Mouse (Mus musculus): ENCODE results near the gene Med18. TPM values are rescaled to one million over a fixed set of nuclear protein-coding genes. Genes with fewer than 3 reads are reported as not detected.
A peak's percentile ranks its signal among the peaks of the same experiment; 100 is the strongest.

Med18 gene
- 19.2 and 22.3 TPM in 2 replicates for polyA plus RNA-seq (2014; fragmentation: Nextera tagmentation; extraction: Ambion mirVana)

- Histone ChIP-seq H3K4me1 (ENCODE audit: control insufficient read depth, insufficient read depth, low read length) (peaks cover 8% of the 10 kb centered on the region), H3K9me3 (ENCODE audit: control insufficient read depth, low read length) (no peaks in the 10 kb centered on the region), H3K36me3 (ENCODE audit: control insufficient read depth, insufficient read depth, low read length) (peaks cover 15% of the 10 kb centered on the region), H3K27me3 (ENCODE audit: control insufficient read depth, insufficient read depth, low read length) (no peaks in the 10 kb centered on the region), H3K9ac (ENCODE audit: low read length) (peak within 1 kb of the TSS; percentile 88), H3K27ac (ENCODE audit: low read depth, low read length) (peak within 1 kb of the TSS; percentile 22; the same call in 1 of the 2 replicates), H3K4me3 (ENCODE audit: low read depth, low read length) (peak within 1 kb of the TSS; percentile 88), H3K4me2 (peak within 1 kb of the TSS; percentile 84)
- under 1% methylated on average over 44 of the region's 44 CpGs for WGBS
- ATAC-seq (ENCODE audit: low FRiP score) (peak; percentile 95), DNase-seq (ENCODE audit: low spot score, missing footprints) (peak; percentile 98)
Observed at GRCm38 (mm10) chr4:132463430-132464254, at the start of gene Med18. TSS of gene Med18 (minus strand) at chr4:132463921.

GRCm38 (mm10) chr4:132512080-132512479 lies 48.4 kb upstream of the Med18 start:
- Histone ChIP-seq H3K4me1 (ENCODE audit: control insufficient read depth, insufficient read depth, low read length) (peaks cover 5% of the 10 kb centered on the region), H3K4me3 (ENCODE audit: low read depth, low read length) (no peak overlapping the region), H3K4me2 (no peak overlapping the region), H3K27me3 (ENCODE audit: control insufficient read depth, insufficient read depth, low read length) (peaks cover 2% of the 10 kb centered on the region; the same call in 1 of the 2 replicates), H3K9me3 (ENCODE audit: control insufficient read depth, low read length) (no peaks in the 10 kb centered on the region), H3K27ac (ENCODE audit: low read depth, low read length) (no peak overlapping the region), H3K9ac (ENCODE audit: low read length) (no peak overlapping the region), H3K36me3 (ENCODE audit: control insufficient read depth, insufficient read depth, low read length) (no peaks in the 10 kb centered on the region)
- ATAC-seq (ENCODE audit: low FRiP score) (no peak), DNase-seq (ENCODE audit: low spot score, missing footprints) (no peak)
- 61% methylated on average over 3 of the region's 3 CpGs for WGBS

GRCm38 (mm10) chr4:132510352-132510798 lies 46.7 kb upstream of the Med18 start, which contains the start of gene Sesn2:
TSS of gene Sesn2 (minus strand) at chr4:132510501.
- ATAC-seq (ENCODE audit: low FRiP score), result peak; percentile 94
- peaks cover 2% of the 10 kb centered on the region; the same call in 1 of the 2 replicates for H3K27me3 ChIP-seq (ENCODE audit: control insufficient read depth, insufficient read depth, low read length)

GRCm38 (mm10) chr4:132509621-132510296 lies 46.0 kb upstream of the Med18 start:
- peaks cover 5% of the 10 kb centered on the region for H3K4me1 ChIP-seq (ENCODE audit: control insufficient read depth, insufficient read depth, low read length)
- peak overlapping the region; percentile 85 for H3K4me2 ChIP-seq
- H3K27ac ChIP-seq (ENCODE audit: low read depth, low read length), result peak overlapping the region; percentile 10
- H3K4me3 ChIP-seq (ENCODE audit: low read depth, low read length), result peak overlapping the region; percentile 77
- no peaks in the 10 kb centered on the region for H3K36me3 ChIP-seq (ENCODE audit: control insufficient read depth, insufficient read depth, low read length)
- peaks cover 2% of the 10 kb centered on the region; the same call in 1 of the 2 replicates for H3K27me3 ChIP-seq (ENCODE audit: control insufficient read depth, insufficient read depth, low read length)
- under 1% methylated on average over 52 of the region's 52 CpGs for whole genome bisulfite sequencing
- ATAC-seq (ENCODE audit: low FRiP score) (peak; percentile 84), DNase-seq (ENCODE audit: low spot score, missing footprints) (peak; percentile 98)
- no peaks in the 10 kb centered on the region for H3K9me3 ChIP-seq (ENCODE audit: control insufficient read depth, low read length)
- peak overlapping the region; percentile 78 for H3K9ac ChIP-seq (ENCODE audit: low read length)

More at GRCm38 (mm10) chr4:132510352-132510798, 46.7 kb upstream of the Med18 start, which contains the start of gene Sesn2:
- peak; percentile 99 for DNase-seq (ENCODE audit: low spot score, missing footprints)
- H3K4me3 ChIP-seq (ENCODE audit: low read depth, low read length), result peak within 1 kb of the TSS; percentile 77
- H3K36me3 ChIP-seq (ENCODE audit: control insufficient read depth, insufficient read depth, low read length), result no peaks in the 10 kb centered on the region
- peak within 1 kb of the TSS; percentile 78 for H3K9ac ChIP-seq (ENCODE audit: low read length)
- H3K27ac ChIP-seq (ENCODE audit: low read depth, low read length), result peak within 1 kb of the TSS; percentile 10
- H3K4me2 ChIP-seq, result peak within 1 kb of the TSS; percentile 85
- under 1% methylated on average over 32 of the region's 32 CpGs for WGBS
- no peaks in the 10 kb centered on the region for H3K9me3 ChIP-seq (ENCODE audit: control insufficient read depth, low read length)
- H3K4me1 ChIP-seq (ENCODE audit: control insufficient read depth, insufficient read depth, low read length), result peaks cover 5% of the 10 kb centered on the region

GRCm38 (mm10) chr4:132507210-132507609 lies 43.5 kb upstream of the Med18 start:
- no peak for ATAC-seq (ENCODE audit: low FRiP score)
- Histone ChIP-seq H3K9me3 (ENCODE audit: control insufficient read depth, low read length) (no peaks in the 10 kb centered on the region), H3K4me2 (no peak overlapping the region), H3K36me3 (ENCODE audit: control insufficient read depth, insufficient read depth, low read length) (no peaks in the 10 kb centered on the region), H3K27me3 (ENCODE audit: control insufficient read depth, insufficient read depth, low read length) (no peaks in the 10 kb centered on the region), H3K4me1 (ENCODE audit: control insufficient read depth, insufficient read depth, low read length) (peaks cover 2% of the 10 kb centered on the region; the same call in 1 of the 2 replicates), H3K9ac (ENCODE audit: low read length) (no peak overlapping the region; the same call in 1 of the 2 replicates), H3K4me3 (ENCODE audit: low read depth, low read length) (no peak overlapping the region), H3K27ac (ENCODE audit: low read depth, low read length) (no peak overlapping the region)
- DNase-seq (ENCODE audit: low spot score, missing footprints), result no peak
- WGBS, result 23% methylated on average over 2 of the region's 2 CpGs

GRCm38 (mm10) chr4:132506250-132506649 lies 42.5 kb upstream of the Med18 start:
- Histone ChIP-seq H3K27me3 (ENCODE audit: control insufficient read depth, insufficient read depth, low read length) (no peaks in the 10 kb centered on the region), H3K4me2 (no peak overlapping the region), H3K27ac (ENCODE audit: low read depth, low read length) (no peak overlapping the region), H3K36me3 (ENCODE audit: control insufficient read depth, insufficient read depth, low read length) (no peaks in the 10 kb centered on the region), H3K4me1 (ENCODE audit: control insufficient read depth, insufficient read depth, low read length) (peaks cover 2% of the 10 kb centered on the region; the same call in 1 of the 2 replicates), H3K9ac (ENCODE audit: low read length) (no peak overlapping the region), H3K9me3 (ENCODE audit: control insufficient read depth, low read length) (no peaks in the 10 kb centered on the region), H3K4me3 (ENCODE audit: low read depth, low read length) (no peak overlapping the region)
- no peak for DNase-seq (ENCODE audit: low spot score, missing footprints)
- ATAC-seq (ENCODE audit: low FRiP score), result no peak
- 74% methylated on average over 6 of the region's 6 CpGs for WGBS

- WGBS, result 28% methylated on average over 10 of the region's 10 CpGs
Observed at GRCm38 (mm10) chr4:132505800-132506199, 42.1 kb upstream of the Med18 start.

GRCm38 (mm10) chr4:132505034-132505738 lies 41.5 kb upstream of the Med18 start:
- WGBS, result 62% methylated on average over 6 of the region's 6 CpGs
- H3K4me3 ChIP-seq (ENCODE audit: low read depth, low read length), result no peak overlapping the region
- ATAC-seq (ENCODE audit: low FRiP score), result no peak

More at GRCm38 (mm10) chr4:132505800-132506199, 42.1 kb upstream of the Med18 start:
- Histone ChIP-seq H3K4me1 (ENCODE audit: control insufficient read depth, insufficient read depth, low read length) (peaks cover 2% of the 10 kb centered on the region; the same call in 1 of the 2 replicates), H3K36me3 (ENCODE audit: control insufficient read depth, insufficient read depth, low read length) (no peaks in the 10 kb centered on the region), H3K4me3 (ENCODE audit: low read depth, low read length) (no peak overlapping the region), H3K27ac (ENCODE audit: low read depth, low read length) (no peak overlapping the region), H3K9me3 (ENCODE audit: control insufficient read depth, low read length) (no peaks in the 10 kb centered on the region), H3K4me2 (no peak overlapping the region), H3K27me3 (ENCODE audit: control insufficient read depth, insufficient read depth, low read length) (no peaks in the 10 kb centered on the region), H3K9ac (ENCODE audit: low read length) (no peak overlapping the region)
- no peak for ATAC-seq (ENCODE audit: low FRiP score)
- no peak for DNase-seq (ENCODE audit: low spot score, missing footprints)

More at GRCm38 (mm10) chr4:132505034-132505738, 41.5 kb upstream of the Med18 start:
- H3K27ac ChIP-seq (ENCODE audit: low read depth, low read length), result no peak overlapping the region
- no peak overlapping the region for H3K9ac ChIP-seq (ENCODE audit: low read length)
- no peak overlapping the region for H3K4me2 ChIP-seq
- H3K4me1 ChIP-seq (ENCODE audit: control insufficient read depth, insufficient read depth, low read length), result peaks cover 2% of the 10 kb centered on the region; the same call in 1 of the 2 replicates
- no peaks in the 10 kb centered on the region for H3K36me3 ChIP-seq (ENCODE audit: control insufficient read depth, insufficient read depth, low read length)
- H3K9me3 ChIP-seq (ENCODE audit: control insufficient read depth, low read length), result no peaks in the 10 kb centered on the region
- H3K27me3 ChIP-seq (ENCODE audit: control insufficient read depth, insufficient read depth, low read length), result no peaks in the 10 kb centered on the region
- DNase-seq (ENCODE audit: low spot score, missing footprints), result no peak
